Mouse (Mus musculus): Measurements from ENCODE around the gene St3gal5. TPM values are rescaled to one million over a fixed set of nuclear protein-coding genes. Genes with fewer than 3 reads are reported as not detected.

St3gal5 gene
- polyA plus RNA-seq, 1 experiment from 2014 or later, result 33.0 TPM

GRCm38 (mm10) chr6:72098691-72099090 lies 1.3 kb downstream of the St3gal5 start:
- H3K4me1 ChIP-seq (ENCODE audit: control insufficient read depth, insufficient read depth, low read length), result peaks cover 4% of the 10 kb centered on the region; the same call in 1 of the 2 replicates

DNA sequence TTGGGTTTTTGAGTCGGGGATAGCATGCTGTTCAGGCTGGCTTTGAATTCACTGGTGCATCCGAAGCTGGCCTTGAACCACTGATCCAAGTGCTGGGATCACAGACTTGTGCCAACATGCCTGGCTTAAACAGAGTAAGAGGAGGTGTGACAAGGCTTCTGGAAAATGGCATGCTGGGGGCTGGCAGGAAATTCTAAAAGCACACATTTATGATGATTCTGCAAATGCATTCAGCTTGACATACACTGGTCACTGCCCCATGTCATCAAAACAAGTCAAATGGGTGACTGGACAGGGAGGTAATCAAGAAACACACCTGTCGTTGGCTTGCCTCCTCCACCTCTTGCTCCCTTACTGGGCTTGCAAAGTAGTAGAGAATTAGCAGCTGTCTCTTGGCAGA lies 1.9 kb downstream of the St3gal5 start:
- no peaks in the 10 kb centered on the region for H3K9me3 ChIP-seq (ENCODE audit: control insufficient read depth, low read length)
- ATAC-seq (ENCODE audit: insufficient number of reproducible peaks, low FRiP score, low TSS enrichment, low read depth), result no peak
- no peak overlapping the region for H3K4me2 ChIP-seq (ENCODE audit: low read depth, severe bottlenecking)
- no peak overlapping the region for H3K9ac ChIP-seq (ENCODE audit: low read length)
- H3K4me1 ChIP-seq (ENCODE audit: control insufficient read depth, insufficient read depth, low read length), result peaks cover 4% of the 10 kb centered on the region; the same call in 1 of the 2 replicates
- no peak for DNase-seq (ENCODE audit: low spot score)
- WGBS, result 79% methylated on average over 3 of the region's 3 CpGs
- no peaks in the 10 kb centered on the region for H3K27me3 ChIP-seq (ENCODE audit: control insufficient read depth, insufficient read depth, low read length)
- no peak overlapping the region for H3K4me3 ChIP-seq (ENCODE audit: low read depth, low read length)
- no peaks in the 10 kb centered on the region for H3K36me3 ChIP-seq (ENCODE audit: control insufficient read depth, insufficient read depth, low read length)
- no peak overlapping the region for H3K27ac ChIP-seq (replicated peaks; ENCODE audit: low read depth, low read length)

More at GRCm38 (mm10) chr6:72098691-72099090, 1.3 kb downstream of the St3gal5 start:
- WGBS, result 31% methylated on average over 2 of the region's 2 CpGs
- no peaks in the 10 kb centered on the region for H3K9me3 ChIP-seq (ENCODE audit: control insufficient read depth, low read length)
- DNase-seq (ENCODE audit: low spot score) (no peak), ATAC-seq (ENCODE audit: insufficient number of reproducible peaks, low FRiP score, low TSS enrichment, low read depth) (no peak)
- H3K4me2 ChIP-seq (ENCODE audit: low read depth, severe bottlenecking), result peak overlapping the region; percentile 89; the same call in 1 of the 2 replicates
- H3K27me3 ChIP-seq (ENCODE audit: control insufficient read depth, insufficient read depth, low read length), result no peaks in the 10 kb centered on the region
- H3K27ac ChIP-seq (replicated peaks; ENCODE audit: low read depth, low read length), result no peak overlapping the region
- H3K9ac ChIP-seq (ENCODE audit: low read length), result 0 out of 2 replicates have a peak overlapping the region, but pooled peaks have one; percentile 28
- peak overlapping the region; percentile 14; the same call in 1 of the 2 replicates for H3K4me3 ChIP-seq (ENCODE audit: low read depth, low read length)
- H3K36me3 ChIP-seq (ENCODE audit: control insufficient read depth, insufficient read depth, low read length), result no peaks in the 10 kb centered on the region

- Histone ChIP-seq H3K9ac (ENCODE audit: low read length) (no peak overlapping the region), H3K27me3 (ENCODE audit: control insufficient read depth, insufficient read depth, low read length) (no peaks in the 10 kb centered on the region), H3K4me2 (ENCODE audit: low read depth, severe bottlenecking) (no peak overlapping the region), H3K4me1 (ENCODE audit: control insufficient read depth, insufficient read depth, low read length) (peaks cover 4% of the 10 kb centered on the region; the same call in 1 of the 2 replicates), H3K36me3 (ENCODE audit: control insufficient read depth, insufficient read depth, low read length) (no peaks in the 10 kb centered on the region), H3K27ac (replicated peaks; ENCODE audit: low read depth, low read length) (no peak overlapping the region), H3K4me3 (ENCODE audit: low read depth, low read length) (no peak overlapping the region), H3K9me3 (ENCODE audit: control insufficient read depth, low read length) (no peaks in the 10 kb centered on the region)
- 72% methylated on average over 5 of the region's 5 CpGs for WGBS
- ATAC-seq (ENCODE audit: insufficient number of reproducible peaks, low FRiP score, low TSS enrichment, low read depth), result no peak
- no peak for DNase-seq (ENCODE audit: low spot score)
These were observed 2.8 kb downstream of the St3gal5 start for GRCm38 (mm10) chr6:72100171-72100570.

- peaks cover 4% of the 10 kb centered on the region; the same call in 1 of the 2 replicates for H3K4me1 ChIP-seq (ENCODE audit: control insufficient read depth, insufficient read depth, low read length)
- H3K27ac ChIP-seq (replicated peaks; ENCODE audit: low read depth, low read length), result no peak overlapping the region
- H3K27me3 ChIP-seq (ENCODE audit: control insufficient read depth, insufficient read depth, low read length), result no peaks in the 10 kb centered on the region
- H3K36me3 ChIP-seq (ENCODE audit: control insufficient read depth, insufficient read depth, low read length), result no peaks in the 10 kb centered on the region
- no peak overlapping the region for H3K4me3 ChIP-seq (ENCODE audit: low read depth, low read length)
- H3K4me2 ChIP-seq (ENCODE audit: low read depth, severe bottlenecking), result no peak overlapping the region
- ATAC-seq (ENCODE audit: insufficient number of reproducible peaks, low FRiP score, low TSS enrichment, low read depth), result no peak
- H3K9ac ChIP-seq (ENCODE audit: low read length), result no peak overlapping the region
- no peak for DNase-seq (ENCODE audit: low spot score)
- 83% methylated on average over 8 of the region's 8 CpGs for WGBS
- no peaks in the 10 kb centered on the region for H3K9me3 ChIP-seq (ENCODE audit: control insufficient read depth, low read length)
These were observed 3.5 kb downstream of the St3gal5 start for GRCm38 (mm10) chr6:72100939-72101338.

GRCm38 (mm10) chr6:72101386-72101785 lies 4.0 kb downstream of the St3gal5 start:
- DNase-seq (ENCODE audit: low spot score) (no peak), ATAC-seq (ENCODE audit: insufficient number of reproducible peaks, low FRiP score, low TSS enrichment, low read depth) (no peak)
- no peaks in the 10 kb centered on the region for H3K27me3 ChIP-seq (ENCODE audit: control insufficient read depth, insufficient read depth, low read length)
- no peaks in the 10 kb centered on the region for H3K9me3 ChIP-seq (ENCODE audit: control insufficient read depth, low read length)
- H3K4me1 ChIP-seq (ENCODE audit: control insufficient read depth, insufficient read depth, low read length), result peaks cover 4% of the 10 kb centered on the region; the same call in 1 of the 2 replicates
- H3K9ac ChIP-seq (ENCODE audit: low read length), result no peak overlapping the region
- no peak overlapping the region for H3K4me2 ChIP-seq (ENCODE audit: low read depth, severe bottlenecking)
- H3K27ac ChIP-seq (replicated peaks; ENCODE audit: low read depth, low read length), result no peak overlapping the region
- 89% methylated on average over 4 of the region's 4 CpGs for WGBS
- H3K4me3 ChIP-seq (ENCODE audit: low read depth, low read length), result no peak overlapping the region
- no peaks in the 10 kb centered on the region for H3K36me3 ChIP-seq (ENCODE audit: control insufficient read depth, insufficient read depth, low read length)

- Histone ChIP-seq H3K4me3 (ENCODE audit: low read depth, low read length) (no peak overlapping the region), H3K27me3 (ENCODE audit: control insufficient read depth, insufficient read depth, low read length) (no peaks in the 10 kb centered on the region), H3K9ac (ENCODE audit: low read length) (no peak overlapping the region), H3K27ac (replicated peaks; ENCODE audit: low read depth, low read length) (no peak overlapping the region), H3K36me3 (ENCODE audit: control insufficient read depth, insufficient read depth, low read length) (no peaks in the 10 kb centered on the region), H3K9me3 (ENCODE audit: control insufficient read depth, low read length) (no peaks in the 10 kb centered on the region), H3K4me2 (ENCODE audit: low read depth, severe bottlenecking) (no peak overlapping the region), H3K4me1 (ENCODE audit: control insufficient read depth, insufficient read depth, low read length) (peaks cover 4% of the 10 kb centered on the region; the same call in 1 of the 2 replicates)
- WGBS, result 69% methylated on average over 5 of the region's 5 CpGs
- DNase-seq (ENCODE audit: low spot score) (no peak), ATAC-seq (ENCODE audit: insufficient number of reproducible peaks, low FRiP score, low TSS enrichment, low read depth) (no peak)
These were observed 4.7 kb downstream of the St3gal5 start for GRCm38 (mm10) chr6:72102066-72102465.

GRCm38 (mm10) chr6:72104534-72104933 lies 7.1 kb downstream of the St3gal5 start:
- WGBS, result 87% methylated on average over 7 of the region's 7 CpGs
- H3K9me3 ChIP-seq (ENCODE audit: control insufficient read depth, low read length), result no peaks in the 10 kb centered on the region
- no peak overlapping the region for H3K27ac ChIP-seq (replicated peaks; ENCODE audit: low read depth, low read length)
- no peak overlapping the region for H3K4me3 ChIP-seq (ENCODE audit: low read depth, low read length)
- no peaks in the 10 kb centered on the region for H3K27me3 ChIP-seq (ENCODE audit: control insufficient read depth, insufficient read depth, low read length)
- H3K36me3 ChIP-seq (ENCODE audit: control insufficient read depth, insufficient read depth, low read length), result no peaks in the 10 kb centered on the region
- DNase-seq (ENCODE audit: low spot score) (no peak), ATAC-seq (ENCODE audit: insufficient number of reproducible peaks, low FRiP score, low TSS enrichment, low read depth) (no peak)
- 0 out of 2 replicates have a peak, but pooled peaks cover 3% of the 10 kb centered on the region for H3K4me1 ChIP-seq (ENCODE audit: control insufficient read depth, insufficient read depth, low read length)
- no peak overlapping the region for H3K9ac ChIP-seq (ENCODE audit: low read length)
- H3K4me2 ChIP-seq (ENCODE audit: low read depth, severe bottlenecking), result no peak overlapping the region

- DNase-seq (ENCODE audit: low spot score) (no peak), ATAC-seq (ENCODE audit: insufficient number of reproducible peaks, low FRiP score, low TSS enrichment, low read depth) (no peak)
- no peaks in the 10 kb centered on the region for H3K9me3 ChIP-seq (ENCODE audit: control insufficient read depth, low read length)
- no peak overlapping the region for H3K4me2 ChIP-seq (ENCODE audit: low read depth, severe bottlenecking)
- no peaks in the 10 kb centered on the region for H3K27me3 ChIP-seq (ENCODE audit: control insufficient read depth, insufficient read depth, low read length)
- 76% methylated on average over 14 of the region's 14 CpGs for WGBS
- H3K4me1 ChIP-seq (ENCODE audit: control insufficient read depth, insufficient read depth, low read length), result 0 out of 2 replicates have a peak, but pooled peaks cover 8% of the 10 kb centered on the region
- H3K9ac ChIP-seq (ENCODE audit: low read length), result no peak overlapping the region
- H3K4me3 ChIP-seq (ENCODE audit: low read depth, low read length), result no peak overlapping the region
- no peaks in the 10 kb centered on the region for H3K36me3 ChIP-seq (ENCODE audit: control insufficient read depth, insufficient read depth, low read length)
- H3K27ac ChIP-seq (replicated peaks; ENCODE audit: low read depth, low read length), result no peak overlapping the region
These were observed 11.8 kb downstream of the St3gal5 start for GRCm38 (mm10) chr6:72108941-72109892.

Data from limb, embryonic 11.5 days (tissue).